Mouse (Mus musculus): ENCODE measurements at regions not wholly inside any gene's neighbourhood (a gene's known extent, or its start where the extent isn't known, plus 50 kb on each side); places are given as distances from the start of the nearest gene placed in this dataset.
A peak's percentile ranks its signal among the peaks of the same experiment; 100 is the strongest.

DNA sequence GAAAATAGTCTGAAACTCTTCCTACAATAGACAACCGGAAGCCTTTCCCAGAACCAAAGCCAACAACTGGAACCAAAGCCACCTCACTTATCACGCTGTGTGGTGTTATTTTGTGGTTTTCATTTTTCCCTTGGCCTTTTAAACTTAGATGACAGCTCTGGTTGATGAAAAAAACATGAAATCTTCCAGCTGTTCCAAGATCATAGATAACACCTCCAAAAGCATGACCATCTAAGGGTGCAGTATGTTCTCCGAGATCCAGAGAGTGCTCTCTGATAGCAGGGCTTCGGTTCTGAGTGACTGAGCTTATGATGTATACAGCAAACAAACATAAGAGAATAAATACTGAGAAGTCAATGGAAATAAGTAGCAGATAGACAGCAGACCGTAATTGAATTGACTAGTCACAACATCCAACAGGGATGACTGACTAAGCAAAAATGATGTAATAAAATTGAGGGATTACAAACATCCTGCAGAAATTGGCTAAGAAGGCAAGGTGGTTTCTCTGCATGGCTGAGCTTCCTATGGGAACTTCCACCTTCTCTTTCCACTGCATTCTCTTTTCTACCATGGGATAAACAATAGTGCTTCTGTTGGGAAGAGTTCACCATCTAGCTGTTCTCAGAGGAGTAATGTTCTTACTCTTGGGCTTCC is 74.8 kb upstream of the Akirin2 start:
- ATAC-seq (replicated peaks; ENCODE audit: low FRiP score, poor library complexity, severe bottlenecking), result no peak

DNA sequence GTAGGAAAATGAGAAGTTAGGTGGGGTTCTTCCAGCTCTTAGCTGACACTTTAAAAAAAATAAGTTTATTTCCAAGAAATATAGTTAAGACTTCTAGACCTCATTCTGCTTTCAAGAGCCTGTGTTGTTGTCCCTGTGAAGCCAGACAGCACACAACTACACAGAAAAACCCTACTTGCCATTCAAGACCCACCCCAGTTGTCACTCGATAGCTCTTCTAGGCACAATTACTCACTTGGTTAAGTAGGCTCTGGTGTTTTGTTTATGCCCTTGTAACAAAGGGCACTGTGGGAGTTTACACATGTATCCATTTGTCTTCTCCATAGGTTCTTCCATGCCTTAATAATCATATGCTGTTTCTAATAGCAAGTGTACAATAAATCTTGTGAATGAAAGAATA is 66.5 kb upstream of the Akirin2 start:
- ATAC-seq (replicated peaks; ENCODE audit: low FRiP score, poor library complexity, severe bottlenecking), result no peak

DNA sequence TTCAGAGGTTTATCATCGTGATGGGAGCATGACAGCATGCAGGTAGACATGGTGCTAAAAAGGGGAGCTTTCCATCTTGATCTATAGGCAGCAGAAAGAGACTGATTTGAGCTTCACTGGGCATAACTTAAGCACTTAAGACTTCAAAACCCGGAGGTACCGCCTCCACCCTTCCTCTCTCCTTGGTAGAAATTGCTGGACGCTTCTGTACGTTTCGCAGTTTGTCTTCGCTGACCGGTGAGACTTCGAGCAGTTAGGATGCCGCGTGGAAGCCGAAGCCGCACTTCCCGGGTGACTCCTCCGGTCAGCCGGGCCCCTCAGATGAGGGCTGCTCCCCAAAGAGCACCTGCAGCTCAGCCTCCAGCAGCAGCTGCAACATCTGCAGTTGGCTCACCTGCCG is 65.2 kb upstream of the Akirin2 start:
- ATAC-seq (replicated peaks; ENCODE audit: low FRiP score, poor library complexity, severe bottlenecking), result peak; percentile 97

DNA sequence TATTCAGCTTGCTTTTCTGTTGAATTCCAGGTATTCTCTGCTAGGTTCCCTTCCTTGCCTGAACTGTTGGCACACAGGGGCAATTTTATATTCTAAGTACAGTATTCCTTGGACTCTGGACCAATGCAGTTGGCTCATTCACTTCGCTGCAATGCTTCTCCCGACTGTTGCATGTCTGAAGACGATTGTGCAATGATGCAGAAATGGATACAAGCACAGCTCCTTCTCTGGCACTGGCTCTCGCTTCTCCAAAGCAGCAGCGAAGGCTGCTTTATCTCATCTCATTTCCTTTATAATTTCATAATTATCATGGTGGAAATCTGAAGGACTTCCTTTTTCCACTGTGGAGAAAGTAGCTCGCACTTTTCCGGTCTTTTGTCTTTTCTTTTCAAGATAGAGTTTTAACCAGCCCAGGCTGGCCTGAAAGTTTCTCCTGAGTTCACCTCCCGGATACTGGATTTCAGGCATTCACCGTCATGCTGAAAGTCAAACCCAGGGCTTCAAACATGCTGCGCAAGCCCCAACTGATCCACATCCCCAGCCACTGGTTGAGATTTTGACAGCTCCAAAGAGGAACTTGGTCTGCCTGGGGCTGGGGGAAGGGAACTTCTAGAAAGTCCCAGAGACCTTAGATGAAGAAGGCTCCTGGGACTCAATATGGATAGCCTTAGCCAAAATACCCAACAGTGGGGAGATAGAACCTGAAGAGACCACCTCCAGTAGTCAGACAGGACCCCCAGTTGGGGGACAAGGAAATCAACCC is 55.6 kb upstream of the Akirin2 start:
- ATAC-seq (replicated peaks; ENCODE audit: low FRiP score, poor library complexity, severe bottlenecking), result no peak

DNA sequence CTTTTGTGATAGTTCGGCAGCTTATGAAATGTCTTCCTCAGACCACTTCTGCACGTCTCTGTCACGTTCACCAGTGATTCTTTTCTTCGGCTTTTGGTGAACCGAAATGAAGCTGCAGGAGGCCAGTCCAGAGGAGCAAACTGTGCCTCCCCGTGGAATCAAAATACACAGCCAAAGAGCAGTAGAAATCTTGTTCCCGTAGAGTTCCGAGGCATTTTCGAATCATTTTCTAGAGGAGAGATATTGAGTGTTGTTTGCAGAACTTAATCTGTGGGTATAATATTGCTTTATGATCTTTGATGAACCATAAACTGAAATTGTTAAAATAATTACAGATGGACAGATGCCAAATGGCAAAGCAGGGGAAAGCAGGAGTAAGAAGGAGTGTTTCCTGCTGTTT is 52.4 kb upstream of the Akirin2 start:
- no peak for ATAC-seq (replicated peaks; ENCODE audit: low FRiP score, poor library complexity, severe bottlenecking)

DNA sequence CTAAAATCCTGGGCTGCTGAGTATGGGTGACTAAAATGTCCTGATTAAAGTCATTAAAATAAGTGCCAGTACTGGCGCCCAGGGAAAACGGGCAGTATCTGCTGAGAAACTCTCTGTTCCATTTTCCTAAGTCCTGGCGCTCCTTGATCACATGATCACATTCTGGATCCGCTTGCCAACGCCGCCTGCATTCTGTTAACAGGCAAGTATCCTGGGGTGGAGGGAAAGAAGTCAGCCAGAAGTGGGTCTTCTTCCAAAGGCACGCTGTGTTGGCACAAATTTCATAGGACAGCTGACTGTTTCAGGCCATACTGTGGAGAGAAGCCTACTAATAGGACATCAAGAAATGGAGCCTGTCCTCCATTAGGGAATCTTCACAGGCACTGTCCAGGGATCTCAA is 52.0 kb upstream of the Akirin2 start:
- ATAC-seq (replicated peaks; ENCODE audit: low FRiP score, poor library complexity, severe bottlenecking), result no peak

DNA sequence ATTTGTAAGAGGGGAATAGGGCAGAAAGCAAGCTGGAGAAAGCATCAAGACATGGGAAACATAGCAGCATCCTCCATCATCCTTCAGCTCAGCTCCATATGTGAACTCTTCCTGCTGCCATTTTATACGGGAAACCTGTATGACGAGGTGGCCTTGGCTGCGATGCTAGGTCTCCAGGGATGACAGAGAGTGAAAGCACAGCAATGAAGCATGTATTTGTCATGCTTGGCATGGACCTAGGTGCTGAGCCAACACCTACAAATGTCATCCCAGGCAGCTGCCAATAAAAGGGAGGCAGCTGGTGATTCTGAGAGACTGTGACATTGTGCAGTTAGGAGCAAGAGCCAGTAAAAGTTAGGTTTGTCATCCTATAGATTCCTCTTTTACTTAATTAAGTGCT is 51.0 kb upstream of the Akirin2 start:
- ATAC-seq (replicated peaks; ENCODE audit: low FRiP score, poor library complexity, severe bottlenecking), result no peak
